Mouse (Mus musculus) myocyte (in vitro differentiated cells): ENCODE measurements around the gene Shisa9.

Experiments used
- POLR2A ChIP-seq: IDR thresholded peaks from one replicate; pipeline ENCODE4 v1.6.1; 2011; ENCODE audit warnings: low read depth, mild to moderate bottlenecking, control low read depth, moderate library complexity; ENCODE audit not compliant: insufficient read length
- USF1 ChIP-seq: IDR thresholded peaks from one replicate; pipeline ENCODE4 v1.6.1; 2011; ENCODE audit warnings: low read depth, mild to moderate bottlenecking, control low read depth, moderate library complexity

- no peak for TF ChIP-seq USF1
- TF ChIP-seq POLR2A, result no peak
Observed at GRCm38 (mm10) chr16:12032441-12032840, 48.5 kb downstream of the Shisa9 start.
